Mouse (Mus musculus) C2C12 (cell line): ENCODE results near the gene Ly86. TPM values are rescaled to one million over a fixed set of nuclear protein-coding genes. Genes with fewer than 3 reads are reported as not detected.

ENCODE experiments used
- H3K27me3 ChIP-seq: one replicate; pipeline ENCODE4 v1.6.1; 2011; ENCODE audit not compliant: control insufficient read depth, insufficient read depth, insufficient read length
- H3K36me3 ChIP-seq: one replicate; pipeline ENCODE4 v1.6.1; 2011; ENCODE audit not compliant: control insufficient read depth, insufficient read depth
- H3K4me3 ChIP-seq: one replicate; pipeline ENCODE4 v1.5.1; 2011; ENCODE audit warnings: mild to moderate bottlenecking, control low read depth; ENCODE audit not compliant: poor library complexity, insufficient read depth, severe bottlenecking
- H3K79me2 ChIP-seq: one replicate; pipeline ENCODE4 v1.6.1; 2011; ENCODE audit not compliant: control insufficient read depth, insufficient read depth
- H3K79me3 ChIP-seq: one replicate; pipeline ENCODE4 v1.6.1; 2011; ENCODE audit warnings: low read depth, control low read depth
- H3ac ChIP-seq: one replicate; pipeline ENCODE3; 2011; ENCODE audit warnings: low read depth; ENCODE audit not compliant: control insufficient read depth, insufficient read length
- CEBPB ChIP-seq: IDR thresholded peaks from one replicate; pipeline ENCODE4 v1.6.1; 2011; ENCODE audit warnings: low read depth, mild to moderate bottlenecking, control low read depth, moderate library complexity
- CTCF ChIP-seq: IDR thresholded peaks from one replicate; pipeline ENCODE4 v1.5.1; 2011; ENCODE audit not compliant: control insufficient read depth, insufficient read depth, insufficient read length
- FOSL1 ChIP-seq: IDR thresholded peaks from one replicate; pipeline ENCODE4 v1.8.0; 2011; ENCODE audit warnings: mild to moderate bottlenecking, low read length; ENCODE audit not compliant: poor library complexity, insufficient read depth, severe bottlenecking
- MAX ChIP-seq: IDR thresholded peaks from one replicate; pipeline ENCODE4 v1.6.1; 2011; ENCODE audit warnings: mild to moderate bottlenecking, control low read depth
- MYOD1 ChIP-seq: IDR thresholded peaks from one replicate; pipeline ENCODE4 v1.6.1; 2011; ENCODE audit warnings: low read depth; ENCODE audit not compliant: control insufficient read depth, insufficient read length
- MYOG ChIP-seq: IDR thresholded peaks from one replicate; pipeline ENCODE4 v1.6.1; 2011; ENCODE audit not compliant: control insufficient read depth, insufficient read length; ENCODE audit errors: extremely low read depth
- USF1 ChIP-seq: IDR thresholded peaks from one replicate; pipeline ENCODE4 v1.6.1; 2011; ENCODE audit warnings: low read depth, mild to moderate bottlenecking, control low read depth, moderate library complexity
- polyA plus RNA-seq: library from polyadenylated mRNA; unstranded; fragments of >200 nt; fragmentation: generic; extraction: Trizol; gene quantifications from one replicate; pipeline ENCODE4 v1.2.1, GENCODE M21; 2012; ENCODE audit warnings: missing spikeins

Ly86 gene
- polyA plus RNA-seq, 1 experiment, result not detected

- TF ChIP-seq MYOD1 (no peak), CEBPB (no peak), MAX (no peak), FOSL1 (no peak), MYOG (no peak), CTCF (no peak), USF1 (no peak)
- Histone ChIP-seq H3K36me3 (no peaks in the 10 kb centered on the region), H3ac (no peak overlapping the region), H3K79me3 (no peaks in the 10 kb centered on the region), H3K79me2 (no peaks in the 10 kb centered on the region), H3K4me3 (no peak overlapping the region), H3K27me3 (no peaks in the 10 kb centered on the region)
These were observed 43.5 kb downstream of the Ly86 start for GRCm38 (mm10) chr13:37388222-37389202.

GRCm38 (mm10) chr13:37389296-37389695 is 44.3 kb downstream of the Ly86 start:
- H3ac ChIP-seq, result no peak overlapping the region
- TF ChIP-seq MYOD1 (no peak), MYOG (no peak)

GRCm38 (mm10) chr13:37398791-37399190 is 53.8 kb downstream of the Ly86 start:
- no peaks in the 10 kb centered on the region for H3K79me3 ChIP-seq
- no peaks in the 10 kb centered on the region for H3K27me3 ChIP-seq
- no peak overlapping the region for H3ac ChIP-seq
- no peaks in the 10 kb centered on the region for H3K36me3 ChIP-seq
- no peaks in the 10 kb centered on the region for H3K79me2 ChIP-seq
- TF ChIP-seq USF1 (no peak), MAX (no peak), MYOD1 (no peak), FOSL1 (no peak), CTCF (no peak), MYOG (no peak), CEBPB (no peak)
- H3K4me3 ChIP-seq, result no peak overlapping the region

More at GRCm38 (mm10) chr13:37389296-37389695, 44.3 kb downstream of the Ly86 start:
- Histone ChIP-seq H3K79me2 (no peaks in the 10 kb centered on the region), H3K36me3 (no peaks in the 10 kb centered on the region), H3K4me3 (no peak overlapping the region), H3K79me3 (no peaks in the 10 kb centered on the region), H3K27me3 (no peaks in the 10 kb centered on the region)

- Histone ChIP-seq H3ac (no peak overlapping the region), H3K79me2 (no peaks in the 10 kb centered on the region), H3K36me3 (no peaks in the 10 kb centered on the region), H3K4me3 (no peak overlapping the region), H3K27me3 (no peaks in the 10 kb centered on the region), H3K79me3 (no peaks in the 10 kb centered on the region)
- TF ChIP-seq CTCF (no peak), MYOG (no peak), USF1 (no peak), MYOD1 (no peak), CEBPB (no peak), FOSL1 (no peak), MAX (no peak)
These were observed 54.3 kb downstream of the Ly86 start for GRCm38 (mm10) chr13:37399340-37399739.

GRCm38 (mm10) chr13:37402421-37402820 is 57.4 kb downstream of the Ly86 start:
- Histone ChIP-seq H3K79me3 (no peaks in the 10 kb centered on the region), H3K27me3 (no peaks in the 10 kb centered on the region), H3K4me3 (no peak overlapping the region), H3K79me2 (no peaks in the 10 kb centered on the region), H3K36me3 (no peaks in the 10 kb centered on the region), H3ac (no peak overlapping the region)
- no peak for TF ChIP-seq CEBPB

- Histone ChIP-seq H3K4me3 (no peak overlapping the region), H3ac (no peak overlapping the region), H3K79me3 (no peaks in the 10 kb centered on the region), H3K79me2 (no peaks in the 10 kb centered on the region), H3K36me3 (no peaks in the 10 kb centered on the region), H3K27me3 (no peaks in the 10 kb centered on the region)
- TF ChIP-seq MYOD1 (no peak), FOSL1 (no peak), MYOG (no peak), CEBPB (no peak), MAX (no peak), CTCF (no peak), USF1 (no peak)
These were observed 58.7 kb downstream of the Ly86 start for GRCm38 (mm10) chr13:37403708-37404107.
